Mouse (Mus musculus): Measurements from ENCODE around the gene Cldn2. TPM values are rescaled to one million over a fixed set of nuclear protein-coding genes. Genes with fewer than 3 reads are reported as not detected.

Cldn2 gene
- polyA plus RNA-seq (2012; rRNA removed), result 6.0 and 8.2 TPM in 2 replicates

DNA sequence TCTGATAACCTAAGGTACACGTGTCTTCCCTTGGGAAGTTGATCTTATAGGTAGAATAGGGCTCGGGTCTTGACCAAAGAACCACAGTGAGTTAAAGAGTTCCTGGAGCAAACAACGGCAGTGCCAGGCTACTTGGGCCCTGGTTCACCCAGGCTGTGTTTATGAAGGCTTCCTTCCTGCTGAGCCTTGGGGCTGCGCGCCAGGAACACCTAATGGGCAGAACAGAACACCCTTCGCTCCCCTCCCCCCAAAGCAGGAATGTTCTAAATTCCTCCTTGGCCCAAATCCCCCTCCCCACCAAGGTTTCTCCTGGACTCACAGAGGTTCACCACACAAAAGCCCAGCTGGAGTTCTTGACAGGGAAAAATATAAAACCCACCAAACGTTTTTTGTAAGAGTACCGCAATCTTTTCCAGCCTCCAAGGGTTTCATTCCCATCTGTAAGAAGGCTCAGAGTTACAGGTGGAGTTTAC is at the start of gene Cldn2:
Gene Cldn2, plus strand, starts transcription at position 423 of the 473 bp plus-strand sequence.

DNA sequence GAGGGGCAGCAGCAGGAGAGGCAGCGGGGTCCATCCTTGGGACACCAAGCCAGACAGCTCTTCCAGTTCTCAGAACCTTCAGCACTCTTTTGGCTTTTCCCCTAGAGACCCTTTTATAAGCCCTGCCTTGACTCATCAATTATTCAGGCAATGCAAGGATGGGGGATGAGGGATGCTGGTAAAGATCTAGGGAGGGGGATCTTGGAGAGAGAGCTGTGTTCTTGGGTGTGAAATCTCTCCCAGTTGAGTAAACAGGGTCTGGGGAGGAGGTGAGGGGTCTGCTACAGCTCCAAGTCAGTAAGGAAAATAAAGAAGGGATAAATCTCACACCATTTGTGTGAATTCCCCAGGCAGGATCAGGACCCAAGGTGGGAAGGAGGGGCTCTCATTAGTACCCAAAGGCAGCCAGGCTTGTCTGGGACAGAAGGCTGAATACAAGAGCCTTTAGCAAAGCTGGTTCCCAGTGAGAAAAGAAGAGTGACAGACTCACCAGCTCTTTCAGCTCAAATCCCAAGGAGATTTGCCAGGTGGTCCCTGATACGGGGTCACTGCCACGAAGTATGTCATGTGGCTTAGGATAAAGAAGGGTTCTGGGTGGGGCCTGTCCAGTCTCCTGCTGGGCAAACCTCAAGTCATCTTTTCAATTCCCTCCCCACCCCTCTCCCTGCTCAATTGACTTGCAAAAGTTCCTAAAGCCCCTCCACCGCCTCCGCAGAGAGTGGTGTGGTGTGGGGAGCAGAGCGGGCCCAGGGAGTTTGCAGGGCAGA is 18.2 kb upstream of the Cldn2 start, which contains the start of gene Ripply1:
Gene Ripply1, minus strand, starts transcription at position 76 of the 767 bp plus-strand sequence.

Other genes with a start within 250 kb of the Cldn2 start
- gene Rnf128, start 237.5 kb upstream of the Cldn2 start, polyA plus RNA-seq (2012; rRNA removed), result 18.8 and 35.2 TPM in 2 replicates
- 0.66 and 0.76 TPM in 2 replicates for gene Tbc1d8b, start 115.8 kb upstream of the Cldn2 start, polyA plus RNA-seq (2012; rRNA removed)
- not detected in 2 replicates for gene Gm15013, start 86.3 kb upstream of the Cldn2 start, polyA plus RNA-seq (2012; rRNA removed)
- gene Ripply1, start 18.5 kb upstream of the Cldn2 start, polyA plus RNA-seq (2012; rRNA removed), result not detected in 2 replicates
- gene Morc4, start 70.8 kb downstream of the Cldn2 start, polyA plus RNA-seq (2012; rRNA removed), result 3.3 and 3.4 TPM in 2 replicates
- gene Rbm41, start 197.8 kb downstream of the Cldn2 start, polyA plus RNA-seq (2012; rRNA removed), result 0.14 and 0.16 TPM in 2 replicates

All from ovary, adult 2 months (tissue).